Mouse (Mus musculus) pancreas, adult 10 weeks (tissue): Measurements from ENCODE around the gene Npas2. TPM values are rescaled to one million over a fixed set of nuclear protein-coding genes. Genes with fewer than 3 reads are reported as not detected.

Experiments used
- polyA plus RNA-seq: library from polyadenylated mRNA; stranded (reverse); fragments of 350-450 nt; fragmentation: Illumina TruSeq; extraction: RNeasy Lipid Tissue Mini Kit (QIAGEN cat#74804); gene quantifications from one replicate; pipeline ENCODE4 v1.2.3, GENCODE M21; 2015; ENCODE audit warnings: low read depth, low replicate concordance; ENCODE audit not compliant: insufficient read depth

The Npas2 gene
- polyA plus RNA-seq, result 2.6 TPM

DNA sequence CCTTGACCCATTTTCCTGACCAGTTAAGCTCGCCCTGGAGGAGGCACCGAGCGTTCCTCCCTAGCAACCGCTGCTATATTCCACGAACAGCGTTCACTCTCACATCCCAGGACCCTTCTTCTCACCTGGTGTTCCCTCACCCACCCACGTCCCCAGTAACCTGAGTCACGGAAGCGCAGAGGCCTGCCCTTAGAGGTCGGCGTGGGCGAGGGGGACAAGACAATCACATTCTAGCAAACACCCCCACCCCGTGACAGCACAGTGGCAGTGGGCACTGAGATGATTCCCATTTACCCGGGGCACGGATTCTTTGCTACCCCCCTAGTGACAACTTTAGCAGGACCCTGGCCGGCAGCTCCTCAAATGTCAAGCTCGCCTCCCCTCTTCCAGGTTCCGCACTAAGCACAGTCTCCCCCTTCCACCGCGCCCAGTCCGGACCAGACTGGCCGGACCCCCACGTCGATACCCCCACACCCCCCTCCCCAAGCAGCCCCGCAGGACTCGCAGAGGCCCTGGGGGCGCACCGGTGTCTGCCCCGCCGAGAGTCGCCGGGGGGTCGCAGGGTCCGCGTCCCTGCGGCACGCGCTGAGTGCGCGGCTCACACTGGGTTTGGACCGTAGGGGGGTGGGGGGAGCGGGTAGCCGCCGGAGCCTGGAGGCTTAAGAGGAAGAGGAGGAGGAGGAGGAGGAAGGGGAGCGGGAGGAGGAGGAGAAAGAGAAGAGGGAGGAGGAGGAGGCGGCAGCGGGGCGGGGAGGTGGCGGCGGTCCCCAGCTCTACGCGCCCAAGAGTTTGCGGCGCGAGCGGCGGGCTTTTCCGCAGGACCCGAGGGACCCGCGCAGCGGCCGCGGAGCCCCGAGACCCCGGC lies at the start of gene Npas2:
Npas2 (plus strand) TSS at position 735 of the 865 bp plus-strand sequence.

DNA sequence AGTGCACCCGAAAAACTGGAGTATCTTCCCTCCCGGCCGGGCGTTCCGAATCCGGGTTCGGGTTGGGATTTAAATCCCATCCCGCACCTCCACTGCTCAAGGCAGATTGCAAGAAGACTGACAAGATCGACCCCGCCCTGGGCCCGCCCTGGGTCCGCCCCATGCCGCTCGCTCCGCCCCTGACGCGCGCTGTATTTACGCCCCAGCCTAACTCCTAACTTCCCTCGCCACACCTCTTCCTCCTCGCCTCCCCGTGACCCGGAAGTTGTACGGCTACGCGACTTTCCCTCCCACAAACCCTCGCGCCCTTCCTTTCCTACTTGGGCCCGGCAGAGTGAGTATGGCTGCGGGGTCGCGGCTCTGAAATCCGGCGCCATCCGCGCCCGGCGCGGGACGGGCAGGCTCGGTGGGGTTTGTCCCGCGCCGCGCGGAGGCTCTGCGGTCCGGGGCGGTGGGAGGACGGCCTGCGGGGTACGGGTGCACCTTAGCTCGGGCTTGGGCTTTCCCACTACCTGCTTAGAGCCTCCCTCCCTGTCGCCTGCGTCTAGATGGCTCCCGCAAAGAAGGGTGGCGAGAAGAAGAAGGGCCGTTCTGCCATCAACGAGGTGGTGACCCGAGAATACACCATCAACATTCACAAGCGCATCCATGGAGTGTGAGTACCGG lies 174.2 kb downstream of the Npas2 start, which contains the start of gene Rpl31:
Rpl31 (plus strand) TSS at position 242 of the 666 bp plus-strand sequence.

Other genes starting within 250 kb of the Npas2 start
- gene Pdcl3, start 208.1 kb upstream of the Npas2 start, polyA plus RNA-seq, result 16.2 TPM
- gene Rpl31, start 174.1 kb downstream of the Npas2 start, polyA plus RNA-seq, result 405 TPM